Mouse (Mus musculus) kidney, adult 2 months (tissue): Measurements from ENCODE around the gene Ctnna3. TPM values are rescaled to one million over a fixed set of nuclear protein-coding genes. Genes with fewer than 3 reads are reported as not detected.
"Not testable (repeated sequence)": the region's sequence is repeated elsewhere in the genome, so short reads cannot be mapped to it uniquely, and the experiment has no call there.

Experiments used
- DNase-seq: peaks from one replicate; pipeline ENCODE4 v3.0.0; 2021
- H3K27ac ChIP-seq: fragments of 200-500 bp; 2 replicates; pipeline ENCODE4 v1.5.1; 2012; ENCODE audit warnings: low read depth, low read length, control low read depth, inconsistent platforms; ENCODE audit not compliant: insufficient read depth
- H3K27me3 ChIP-seq: fragments of 200-500 bp; replicated peaks from 2 replicates; pipeline ENCODE4 v1.6.1; 2012; ENCODE audit warnings: mild to moderate bottlenecking, moderate library complexity, low read length, inconsistent platforms; ENCODE audit not compliant: control insufficient read depth, insufficient read depth
- H3K36me3 ChIP-seq: fragments of 200-500 bp; 2 replicates; pipeline ENCODE4 v1.6.1; 2012; ENCODE audit warnings: mild to moderate bottlenecking, moderate library complexity, low read length, inconsistent platforms; ENCODE audit not compliant: control insufficient read depth, insufficient read depth
- H3K4me1 ChIP-seq: fragments of 200-500 bp; 2 replicates; pipeline ENCODE4 v1.6.1; 2011; ENCODE audit warnings: low read length; ENCODE audit not compliant: control insufficient read depth, insufficient read depth
- H3K4me3 ChIP-seq: fragments of 200-500 bp; 2 replicates; pipeline ENCODE4 v1.5.1; 2011; ENCODE audit warnings: mild to moderate bottlenecking, low read depth, low read length, control low read depth; ENCODE audit not compliant: insufficient read depth
- CTCF ChIP-seq: fragments of 200-500 bp; conservative IDR thresholded peaks from 2 replicates; pipeline ENCODE4 v1.5.1; 2011; ENCODE audit warnings: low read depth, mild to moderate bottlenecking, control low read depth, low read length, moderate library complexity, mixed read lengths; ENCODE audit not compliant: insufficient read depth, insufficient read length
- POLR2A ChIP-seq: fragments of 200-500 bp; IDR thresholded peaks from one replicate; pipeline ENCODE4 v1.6.1; 2011; ENCODE audit warnings: low read depth, low read length, control low read depth
- WGBS: fragments of 180-500 bp; shearing (Covaris S2); methylation state at CpG from one replicate; pipeline ENCODE4 v1.1.7; 2018; 5-methylcytosine and 5-hydroxymethylcytosine counted together
- polyA plus RNA-seq: library from polyadenylated mRNA; depleted of rRNA; stranded (reverse); fragments of >200 nt; gene quantifications from 2 replicates; pipeline ENCODE4 v1.2.3, GENCODE M21; 2012; rRNA removed

Ctnna3 gene
- polyA plus RNA-seq, 1 experiment: 0.09 TPM

DNA sequence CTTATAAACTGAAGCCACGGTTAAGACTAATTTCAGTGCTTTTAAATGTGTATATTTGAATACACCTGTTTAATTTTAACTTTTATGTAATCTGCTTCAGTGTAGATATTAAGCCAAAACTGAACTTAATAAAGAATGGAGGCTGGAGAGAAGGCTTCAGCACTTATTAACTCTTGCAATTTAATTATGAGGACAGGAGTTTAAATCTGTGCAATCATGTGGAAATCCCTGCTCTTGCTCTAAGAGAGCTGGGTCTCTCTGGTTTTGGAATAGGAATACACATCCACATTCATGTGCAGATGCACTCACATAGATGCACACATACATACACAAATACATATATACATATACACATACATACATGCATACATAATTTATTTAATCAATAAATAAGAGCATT is 1468.8 kb downstream of the Ctnna3 start:
- DNase-seq: peak; percentile 52
- Histone ChIP-seq H3K36me3 (no peaks in the 10 kb centered on the region), H3K4me3 (no peak overlapping the region), H3K27ac (no peak overlapping the region), H3K27me3 (no peaks in the 10 kb centered on the region), H3K4me1 (peaks cover 6% of the 10 kb centered on the region; the same call in 1 of the 2 replicates)
- TF ChIP-seq POLR2A (no peak), CTCF (no peak)
- WGBS: 43% methylated on average over 1 of the region's 1 CpGs

DNA sequence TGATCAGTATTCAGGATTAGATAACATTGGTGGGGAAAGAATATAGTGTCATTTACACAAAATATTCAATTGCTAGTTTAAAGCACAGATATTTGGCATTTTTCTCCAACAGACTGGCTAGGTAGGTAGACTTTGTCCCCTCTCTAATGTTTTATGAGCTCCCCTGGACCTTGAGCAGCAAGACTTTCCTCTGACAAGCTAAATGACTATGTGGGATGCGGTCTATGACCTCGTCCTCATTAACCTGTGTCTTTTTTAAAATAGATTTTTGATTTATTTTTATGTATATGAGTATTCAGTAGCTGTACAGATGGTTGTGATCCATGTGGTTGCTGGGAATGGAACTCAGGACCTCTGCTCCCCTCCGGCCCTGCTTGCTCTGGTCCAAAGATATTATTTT is 1471.8 kb downstream of the Ctnna3 start:
- Histone ChIP-seq H3K36me3 (no peaks in the 10 kb centered on the region), H3K4me3 (no peak overlapping the region), H3K27ac (peak overlapping the region; percentile 93), H3K4me1 (peaks cover 6% of the 10 kb centered on the region; the same call in 1 of the 2 replicates), H3K27me3 (no peaks in the 10 kb centered on the region)
- WGBS: 56% methylated on average over 3 of the region's 3 CpGs
- peak; percentile 56 for DNase-seq
- TF ChIP-seq POLR2A (no peak), CTCF (no peak)

- Histone ChIP-seq H3K27me3 (no peaks in the 10 kb centered on the region), H3K4me1 (no peaks in the 10 kb centered on the region), H3K4me3 (no peak overlapping the region), H3K36me3 (no peaks in the 10 kb centered on the region), H3K27ac (no peak overlapping the region)
- WGBS: 79% methylated on average over 7 of the region's 7 CpGs
- no peak for DNase-seq
- TF ChIP-seq CTCF (no peak), POLR2A (no peak)
Measured at GRCm38 (mm10) chr10:64940975-64941374, 1511.1 kb downstream of the Ctnna3 start.

GRCm38 (mm10) chr10:64958391-64958790 is 1528.5 kb downstream of the Ctnna3 start:
- Histone ChIP-seq H3K4me3 (no peak overlapping the region), H3K4me1 (no peaks in the 10 kb centered on the region), H3K27ac (no peak overlapping the region), H3K36me3 (no peaks in the 10 kb centered on the region), H3K27me3 (no peaks in the 10 kb centered on the region)
- DNase-seq: peak; percentile 20
- TF ChIP-seq CTCF: no peak
- no peak for TF ChIP-seq POLR2A

DNA sequence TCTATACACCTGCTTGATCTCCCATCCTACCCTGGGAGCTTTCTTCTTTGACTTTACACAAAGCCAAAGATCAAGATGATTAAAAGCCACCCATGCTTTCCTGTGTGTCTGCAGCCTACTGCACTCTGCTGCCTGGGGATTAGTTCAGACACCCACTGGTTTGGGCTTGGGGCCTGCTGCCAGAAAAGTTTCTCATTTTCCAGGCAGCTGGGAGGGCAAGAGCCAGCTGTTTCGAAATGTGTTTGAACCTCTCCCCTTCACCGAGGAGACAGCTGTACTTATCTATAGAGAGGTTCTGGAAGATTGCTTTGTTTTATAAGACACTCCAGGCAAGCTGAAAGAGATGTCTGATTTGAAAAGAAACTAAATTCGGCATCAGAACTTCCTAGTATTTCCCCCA is 1563.0 kb downstream of the Ctnna3 start:
- TF ChIP-seq CTCF (no peak), POLR2A (no peak)
- 61% methylated on average over 3 of the region's 3 CpGs for WGBS
- Histone ChIP-seq H3K36me3 (no peaks in the 10 kb centered on the region), H3K4me1 (no peaks in the 10 kb centered on the region), H3K4me3 (no peak overlapping the region), H3K27me3 (no peaks in the 10 kb centered on the region), H3K27ac (no peak overlapping the region)
- DNase-seq: no peak

- H3K4me1 ChIP-seq: no peaks in the 10 kb centered on the region
Measured at GRCm38 (mm10) chr10:65013525-65013924, 1583.6 kb downstream of the Ctnna3 start.

DNA sequence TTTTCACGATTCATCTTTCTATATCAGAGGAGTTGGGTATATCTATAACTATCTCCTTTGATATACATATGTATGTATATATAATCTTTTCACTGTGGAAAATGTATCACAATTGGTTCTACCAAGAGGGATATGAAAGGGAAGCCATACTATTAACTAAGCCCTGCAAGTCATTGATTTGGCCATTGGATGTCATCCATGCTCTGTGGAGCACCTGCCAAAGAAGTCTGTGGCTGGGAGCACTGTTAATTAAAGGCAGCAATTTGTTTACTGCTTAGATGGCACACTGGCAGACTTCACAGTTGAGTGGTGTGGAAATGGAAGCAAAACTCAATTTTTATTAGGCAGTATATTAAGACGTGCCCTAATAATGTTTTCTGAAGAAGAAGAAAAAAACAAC is 1592.8 kb downstream of the Ctnna3 start:
- Histone ChIP-seq H3K4me1 (no peaks in the 10 kb centered on the region), H3K27ac (no peak overlapping the region), H3K27me3 (no peaks in the 10 kb centered on the region), H3K4me3 (no peak overlapping the region), H3K36me3 (no peaks in the 10 kb centered on the region)
- WGBS: 78% methylated on average over 2 of the region's 2 CpGs
- TF ChIP-seq CTCF (peak; percentile 34; the same call in 1 of the 2 replicates), POLR2A (no peak)
- DNase-seq: peak; percentile 4

More at GRCm38 (mm10) chr10:65013525-65013924, 1583.6 kb downstream of the Ctnna3 start:
- H3K36me3 ChIP-seq: no peaks in the 10 kb centered on the region
- no peak for DNase-seq
- H3K27ac ChIP-seq: no peak overlapping the region
- no peak for TF ChIP-seq CTCF
- TF ChIP-seq POLR2A: no peak
- H3K27me3 ChIP-seq: no peaks in the 10 kb centered on the region
- no peak overlapping the region for H3K4me3 ChIP-seq

GRCm38 (mm10) chr10:65033516-65033915 is 1603.6 kb downstream of the Ctnna3 start:
- not testable (repeated sequence) for DNase-seq, H3K4me1 ChIP-seq, H3K27ac ChIP-seq, H3K27me3 ChIP-seq, H3K36me3 ChIP-seq, H3K4me3 ChIP-seq
- WGBS: 90% methylated on average over 1 of the region's 1 CpGs

Other genes with a start within 250 kb of the Ctnna3 start
- 0.74 TPM in 1 of 2 replicates, not detected in the other for gene Mypn, start 226.1 kb upstream of the Ctnna3 start, polyA plus RNA-seq
- gene Herc4, start 186.3 kb upstream of the Ctnna3 start, polyA plus RNA-seq: 16.2 and 17.7 TPM in 2 replicates
- 3.3 and 4.6 TPM in 2 replicates for gene Sirt1, start 48.4 kb upstream of the Ctnna3 start, polyA plus RNA-seq
- gene Dnajc12, start 47.7 kb upstream of the Ctnna3 start, polyA plus RNA-seq: 44.3 and 70.7 TPM in 2 replicates
- gene Gm7075, start 8.3 kb upstream of the Ctnna3 start, polyA plus RNA-seq: not detected in 2 replicates